Mouse (Mus musculus) limb, embryonic 14.5 days (tissue): ENCODE measurements around the gene Aak1. TPM values are rescaled to one million over a fixed set of nuclear protein-coding genes. Genes with fewer than 3 reads are reported as not detected.
A peak's percentile ranks its signal among the peaks of the same experiment; 100 is the strongest.

Source experiments
- ATAC-seq: fragments of 200-750 bp; cut with Nextera tagmentation; 2 replicates; pipeline ENCODE4 v1.8.0; 2017; ENCODE audit warnings: low read depth, moderate number of reproducible peaks, moderate TSS enrichment; ENCODE audit not compliant: low FRiP score
- DNase-seq: peaks from one replicate; pipeline ENCODE4 v3.0.0-alpha.2; 2015; ENCODE audit warnings: low spot score
- H3K27ac ChIP-seq: fragments of 300-500 bp; sonication (generic); replicated peaks from 2 replicates; pipeline ENCODE4 v1.5.1; 2014; ENCODE audit warnings: low read depth, mild to moderate bottlenecking, low read length, moderate library complexity, mixed read lengths
- H3K27me3 ChIP-seq: fragments of 300-500 bp; sonication (generic); 2 replicates; pipeline ENCODE4 v1.6.1; 2014; ENCODE audit warnings: low read length, mixed read lengths; ENCODE audit not compliant: control insufficient read depth, insufficient read depth
- H3K36me3 ChIP-seq: fragments of 300-500 bp; sonication (generic); 2 replicates; pipeline ENCODE4 v1.6.1; 2014; ENCODE audit warnings: mild to moderate bottlenecking, low read length, moderate library complexity, mixed read lengths; ENCODE audit not compliant: control insufficient read depth, insufficient read depth
- H3K4me1 ChIP-seq: fragments of 300-500 bp; sonication (generic); 2 replicates; pipeline ENCODE4 v1.6.1; 2014; ENCODE audit warnings: antibody characterized with exemption, low read length, mixed read lengths; ENCODE audit not compliant: control insufficient read depth, insufficient read depth
- H3K4me2 ChIP-seq: fragments of 300-500 bp; sonication (generic); replicated peaks from 2 replicates; pipeline ENCODE4 v1.6.1; 2014; ENCODE audit warnings: low read depth, mild to moderate bottlenecking, low read length, moderate library complexity; ENCODE audit not compliant: severe bottlenecking
- H3K4me3 ChIP-seq: fragments of 300-500 bp; sonication (generic); replicated peaks from 2 replicates; pipeline ENCODE4 v1.5.1; 2014; ENCODE audit warnings: low read length
- H3K9ac ChIP-seq: fragments of 300-500 bp; sonication (generic); 2 replicates; pipeline ENCODE4 v1.6.1; 2014; ENCODE audit warnings: mild to moderate bottlenecking, low read depth, low read length, moderate library complexity; ENCODE audit not compliant: severe bottlenecking
- H3K9me3 ChIP-seq: fragments of 300-500 bp; sonication (generic); 2 replicates; pipeline ENCODE4 v1.6.1; 2016; ENCODE audit warnings: low read length; ENCODE audit not compliant: control insufficient read depth
- POLR2A ChIP-seq: fragments of 200-500 bp; IDR thresholded peaks from 2 replicates; pipeline ENCODE4 v1.8.0; 2012; ENCODE audit warnings: inconsistent platforms, mild to moderate bottlenecking, moderate library complexity, borderline replicate concordance; ENCODE audit not compliant: insufficient read depth, insufficient read length; ENCODE audit errors: extremely low read depth
- WGBS: fragments of 180-500 bp; shearing (Covaris S2); extraction: QIAGEN DNeasy Blood & Tissue Kit; methylation state at CpG from one replicate; pipeline ENCODE4 v1.1.7; 2014; 5-methylcytosine and 5-hydroxymethylcytosine counted together
- polyA plus RNA-seq, 2 experiments: library from polyadenylated mRNA; depleted of rRNA in 1 of 2; stranded (reverse) in 1 of 2; unstranded in 1 of 2; fragments of >200 nt; fragmentation: Nextera tagmentation in 1 of 2; extraction: Ambion mirVana in 1 of 2; gene quantifications; 2 replicates each; pipeline versions ENCODE4 v1.2.1 to v1.2.3; 2012 to 2014

The Aak1 gene
- polyA plus RNA-seq, 2 experiments = 19.8 to 24.7 TPM

DNA sequence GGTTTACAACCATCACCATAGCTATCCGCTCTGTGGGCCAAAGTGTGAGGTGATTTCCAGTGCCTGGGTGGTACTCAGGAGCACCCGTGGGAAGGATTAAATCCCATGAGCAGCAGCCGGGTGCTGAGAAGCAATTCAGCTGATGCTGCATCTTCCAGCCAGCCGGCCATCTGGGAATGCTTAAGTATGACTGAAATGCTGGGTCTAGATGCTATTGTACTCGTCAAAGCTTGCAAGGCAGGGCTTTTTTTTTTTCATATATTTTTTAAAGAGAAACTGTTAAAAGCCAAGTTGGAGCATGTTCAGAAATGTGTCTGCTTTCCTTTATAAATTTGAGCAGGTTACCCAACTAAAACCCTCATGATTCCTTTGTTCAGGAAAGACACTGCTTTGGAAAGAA lies 85.2 kb downstream of the Aak1 start:
- H3K4me3 ChIP-seq = no peak overlapping the region
- H3K27ac ChIP-seq = peak overlapping the region; percentile 50
- H3K9ac ChIP-seq = no peak overlapping the region
- peak; percentile 72 for DNase-seq
- H3K27me3 ChIP-seq = no peaks in the 10 kb centered on the region
- TF ChIP-seq POLR2A = no peak
- 28% methylated on average over 5 of the region's 5 CpGs for WGBS
- 0 out of 2 replicates have a peak, but pooled peaks cover 8% of the 10 kb centered on the region for H3K4me1 ChIP-seq
- H3K4me2 ChIP-seq = no peak overlapping the region
- peaks cover 12% of the 10 kb centered on the region for H3K9me3 ChIP-seq
- H3K36me3 ChIP-seq = peaks cover 42% of the 10 kb centered on the region
- peak; percentile 80; the same call in 1 of the 2 replicates for ATAC-seq

DNA sequence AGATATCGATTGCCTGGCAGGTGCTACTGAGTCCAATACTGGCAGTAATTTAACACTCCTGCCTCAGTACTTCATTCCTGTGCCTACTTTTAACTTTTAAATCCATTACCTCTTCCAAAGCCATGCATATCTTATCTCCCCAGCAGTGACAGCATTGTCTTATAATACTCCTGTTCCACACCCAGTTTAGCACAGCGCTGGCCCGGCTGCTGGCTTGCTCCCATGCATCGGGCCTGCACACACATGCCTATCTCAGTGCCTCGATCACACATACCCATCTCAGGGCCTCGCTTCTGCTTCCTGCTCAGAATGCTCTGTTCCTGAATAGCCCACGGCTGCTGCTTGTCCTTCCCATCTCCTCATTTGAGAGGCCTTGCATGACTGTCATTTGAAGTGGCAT lies 90.5 kb downstream of the Aak1 start:
- Histone ChIP-seq H3K4me2 (no peak overlapping the region), H3K9me3 (peaks cover 12% of the 10 kb centered on the region), H3K4me1 (no peaks in the 10 kb centered on the region), H3K4me3 (no peak overlapping the region), H3K9ac (no peak overlapping the region), H3K36me3 (peaks cover 64% of the 10 kb centered on the region), H3K27me3 (no peaks in the 10 kb centered on the region), H3K27ac (no peak overlapping the region)
- ATAC-seq = no peak
- TF ChIP-seq POLR2A = no peak
- 79% methylated on average over 7 of the region's 7 CpGs for WGBS
- DNase-seq = no peak

DNA sequence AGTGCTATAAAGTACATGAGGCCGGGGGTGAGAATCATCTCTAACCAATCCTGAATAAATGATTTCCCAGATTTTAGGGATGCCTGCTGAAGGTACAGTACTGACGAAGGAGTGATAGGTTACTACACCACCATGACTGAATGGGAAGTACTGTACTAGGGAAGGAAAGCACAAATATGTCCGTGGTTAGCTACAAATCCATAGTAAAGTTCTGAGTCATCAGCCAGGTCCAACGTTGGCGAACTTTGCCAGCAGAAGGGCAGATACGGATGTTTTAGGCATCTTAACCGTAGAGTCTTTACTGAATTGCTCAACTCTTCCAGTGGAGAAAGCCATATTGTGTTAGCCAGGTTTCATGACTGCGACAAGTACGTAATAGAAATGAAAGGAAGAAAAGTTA lies 91.6 kb downstream of the Aak1 start:
- no peaks in the 10 kb centered on the region for H3K4me1 ChIP-seq
- no peak overlapping the region for H3K27ac ChIP-seq
- no peak overlapping the region for H3K4me3 ChIP-seq
- peaks cover 8% of the 10 kb centered on the region for H3K9me3 ChIP-seq
- no peak overlapping the region for H3K9ac ChIP-seq
- TF ChIP-seq POLR2A = no peak
- peaks cover 64% of the 10 kb centered on the region for H3K36me3 ChIP-seq
- 95% methylated on average over 9 of the region's 9 CpGs for WGBS
- H3K4me2 ChIP-seq = no peak overlapping the region
- no peaks in the 10 kb centered on the region for H3K27me3 ChIP-seq
- DNase-seq = no peak
- no peak for ATAC-seq

DNA sequence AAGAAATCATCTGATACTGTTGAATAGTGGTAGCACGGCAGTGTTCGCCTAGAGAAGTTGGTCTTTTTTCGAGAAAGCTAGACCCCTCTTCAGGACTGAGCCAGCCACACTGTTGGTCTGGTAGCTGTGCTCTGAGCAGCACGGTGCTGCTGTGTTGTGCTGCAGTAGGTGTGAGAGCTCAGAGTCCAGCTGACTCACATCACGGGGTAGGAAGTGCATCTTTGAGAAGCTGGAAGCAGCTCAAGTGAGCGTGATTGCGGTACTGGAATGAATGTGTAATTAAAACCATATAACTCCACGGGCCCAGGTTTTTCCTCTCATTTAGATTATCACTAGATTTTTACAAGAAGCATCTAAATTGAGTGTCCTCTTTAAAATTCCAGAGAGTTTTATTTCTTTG lies 97.8 kb downstream of the Aak1 start:
- no peak overlapping the region for H3K27ac ChIP-seq
- no peak overlapping the region for H3K4me2 ChIP-seq
- no peak for TF ChIP-seq POLR2A
- H3K36me3 ChIP-seq = peaks cover 42% of the 10 kb centered on the region
- ATAC-seq (no peak; the same call in 1 of the 2 replicates), DNase-seq (peak; percentile 13)
- H3K4me1 ChIP-seq = no peaks in the 10 kb centered on the region
- no peak overlapping the region for H3K9ac ChIP-seq
- H3K9me3 ChIP-seq = no peaks in the 10 kb centered on the region
- WGBS = 57% methylated on average over 8 of the region's 8 CpGs
- no peak overlapping the region for H3K4me3 ChIP-seq
- H3K27me3 ChIP-seq = no peaks in the 10 kb centered on the region

DNA sequence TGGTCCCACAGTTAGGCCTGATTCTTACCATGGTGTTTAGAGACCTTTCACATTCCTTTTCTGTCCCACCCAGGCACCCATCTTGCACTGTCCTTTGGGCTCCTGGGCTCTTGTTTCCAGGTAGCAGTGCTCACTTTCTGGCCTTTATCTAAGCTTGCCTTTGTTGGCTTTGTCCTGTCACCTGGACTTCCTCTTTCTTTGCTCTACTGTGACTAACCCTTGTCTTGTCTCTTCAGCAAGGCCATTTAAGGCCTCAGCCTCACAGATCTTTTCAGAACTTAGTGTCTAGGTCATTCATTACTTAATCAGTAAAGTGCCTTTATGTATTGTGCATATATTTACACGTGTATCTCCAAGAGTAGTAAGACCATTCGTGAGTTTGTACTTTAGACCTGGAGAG lies 99.4 kb downstream of the Aak1 start:
- no peak for ATAC-seq

DNA sequence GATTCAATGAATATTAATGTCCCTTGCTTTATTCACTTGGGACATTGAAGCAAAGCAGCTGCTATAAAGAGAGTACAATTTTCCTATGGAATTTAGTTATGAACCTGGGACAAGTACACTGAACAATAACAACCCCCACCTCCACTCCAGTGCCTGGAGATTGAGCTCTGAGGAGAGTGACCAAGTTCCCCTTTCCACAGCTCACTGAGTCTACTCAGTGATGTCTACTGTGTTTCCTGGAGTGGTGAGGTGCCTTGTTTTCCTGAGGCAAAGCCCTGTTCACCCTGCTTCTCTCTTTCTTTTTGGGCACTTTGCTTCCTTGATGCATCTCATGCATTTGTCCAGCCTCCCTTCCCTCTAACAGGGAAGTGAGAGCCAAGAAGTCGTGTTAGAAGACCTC lies 100.8 kb downstream of the Aak1 start:
- WGBS = 63% methylated on average over 1 of the region's 1 CpGs
- Histone ChIP-seq H3K4me1 (no peaks in the 10 kb centered on the region), H3K27ac (no peak overlapping the region), H3K36me3 (peaks cover 51% of the 10 kb centered on the region), H3K27me3 (no peaks in the 10 kb centered on the region), H3K9ac (no peak overlapping the region), H3K4me3 (no peak overlapping the region), H3K9me3 (no peaks in the 10 kb centered on the region), H3K4me2 (no peak overlapping the region)
- TF ChIP-seq POLR2A = no peak
- DNase-seq (no peak), ATAC-seq (no peak)

More for the DNA sequence above, 99.4 kb downstream of the Aak1 start:
- WGBS = 91% methylated on average over 2 of the region's 2 CpGs
- Histone ChIP-seq H3K27me3 (no peaks in the 10 kb centered on the region), H3K4me3 (no peak overlapping the region), H3K9me3 (no peaks in the 10 kb centered on the region), H3K9ac (no peak overlapping the region), H3K4me2 (no peak overlapping the region), H3K27ac (no peak overlapping the region), H3K36me3 (peaks cover 45% of the 10 kb centered on the region), H3K4me1 (no peaks in the 10 kb centered on the region)
- TF ChIP-seq POLR2A = no peak
- no peak for DNase-seq
